Mouse (Mus musculus): ENCODE data around the gene Pkd1l3.

The Pkd1l3 gene

GRCm38 (mm10) chr8:109628638-109629037 lies 14.3 kb downstream of the Pkd1l3 start:
- DNase-seq (ENCODE audit: low read depth, low spot score), result no peak

- DNase-seq (ENCODE audit: low read depth, low spot score), result no peak
These were observed 18.2 kb downstream of the Pkd1l3 start for GRCm38 (mm10) chr8:109632498-109632897.

GRCm38 (mm10) chr8:109635146-109635545 lies 20.8 kb downstream of the Pkd1l3 start:
- DNase-seq (ENCODE audit: low read depth, low spot score), result no peak

GRCm38 (mm10) chr8:109638851-109639250 lies 24.5 kb downstream of the Pkd1l3 start:
- no peak for DNase-seq (ENCODE audit: low read depth, low spot score)

- DNase-seq (ENCODE audit: low read depth, low spot score), result no peak
These were observed 26.1 kb downstream of the Pkd1l3 start for GRCm38 (mm10) chr8:109640410-109640809.

GRCm38 (mm10) chr8:109641236-109641635 lies 26.9 kb downstream of the Pkd1l3 start:
- DNase-seq (ENCODE audit: low read depth, low spot score), result no peak

GRCm38 (mm10) chr8:109647331-109647730 lies 33.0 kb downstream of the Pkd1l3 start:
- DNase-seq (ENCODE audit: low read depth, low spot score), result no peak

- no peak for DNase-seq (ENCODE audit: low read depth, low spot score)
These were observed 34.2 kb downstream of the Pkd1l3 start for GRCm38 (mm10) chr8:109648469-109648868.

GRCm38 (mm10) chr8:109650801-109651200 lies 36.5 kb downstream of the Pkd1l3 start:
- DNase-seq (ENCODE audit: low read depth, low spot score), result no peak

- no peak for DNase-seq (ENCODE audit: low read depth, low spot score)
These were observed 42.5 kb downstream of the Pkd1l3 start for GRCm38 (mm10) chr8:109656860-109657259.

GRCm38 (mm10) chr8:109662328-109662727 lies 48.0 kb downstream of the Pkd1l3 start:
- DNase-seq (ENCODE audit: low read depth, low spot score), result no peak

GRCm38 (mm10) chr8:109666616-109667015 lies 52.3 kb downstream of the Pkd1l3 start:
- DNase-seq (ENCODE audit: low read depth, low spot score), result no peak

- no peak for DNase-seq (ENCODE audit: low read depth, low spot score)
These were observed 58.3 kb downstream of the Pkd1l3 start for GRCm38 (mm10) chr8:109672656-109673055.

GRCm38 (mm10) chr8:109673596-109673995 lies 59.3 kb downstream of the Pkd1l3 start:
- DNase-seq (ENCODE audit: low read depth, low spot score), result no peak

GRCm38 (mm10) chr8:109675896-109676643 lies 61.8 kb downstream of the Pkd1l3 start:
- no peak for DNase-seq (ENCODE audit: low read depth, low spot score)

- DNase-seq (ENCODE audit: low read depth, low spot score), result no peak
These were observed 67.2 kb downstream of the Pkd1l3 start for GRCm38 (mm10) chr8:109681535-109681934.

GRCm38 (mm10) chr8:109682120-109682519 lies 67.8 kb downstream of the Pkd1l3 start:
- no peak for DNase-seq (ENCODE audit: low read depth, low spot score)

GRCm38 (mm10) chr8:109687248-109687647 lies 72.9 kb downstream of the Pkd1l3 start:
- DNase-seq (ENCODE audit: low read depth, low spot score), result no peak

- no peak for DNase-seq (ENCODE audit: low read depth, low spot score)
These were observed 77.5 kb downstream of the Pkd1l3 start for GRCm38 (mm10) chr8:109691769-109692168.

- DNase-seq (ENCODE audit: low read depth, low spot score), result no peak
These were observed 78.3 kb downstream of the Pkd1l3 start for GRCm38 (mm10) chr8:109692443-109693145.

- peak; percentile 99 for DNase-seq (ENCODE audit: low read depth, low spot score)
These were observed 79.0 kb downstream of the Pkd1l3 start, which contains the start of gene Ist1 for GRCm38 (mm10) chr8:109693146-109693900. Gene Ist1, minus strand, starts transcription at chr8:109693260.

- DNase-seq (ENCODE audit: low read depth, low spot score), result no peak
These were observed 79.8 kb downstream of the Pkd1l3 start for GRCm38 (mm10) chr8:109694154-109694553.
